Mouse (Mus musculus) mouse embryonic stem cell (cell line): ENCODE data around the gene Rabggta.

ENCODE experiments used
- in situ Hi-C, 2 experiments: fragments of 300-500 bp; cut with MboI; formaldehyde crosslinking; loops; 1 replicate in 1 of 2; 3 replicates in 1 of 2; pipeline ENCODE4 v1.14.3; 2019 to 2020; ENCODE audit warnings: low sequenced_read_pairs in 2 of 2, low pct_unique_long_range_greater_than_20kb in 1 of 2, mixed read lengths in 1 of 2; ENCODE audit not compliant: unreplicated experiment in 1 of 2

The Rabggta gene

GRCm38 (mm10) chr14:55711786-55712185 is 10.3 kb downstream of the Rabggta start:
- in situ Hi-C loops, result no loop called here

DNA sequence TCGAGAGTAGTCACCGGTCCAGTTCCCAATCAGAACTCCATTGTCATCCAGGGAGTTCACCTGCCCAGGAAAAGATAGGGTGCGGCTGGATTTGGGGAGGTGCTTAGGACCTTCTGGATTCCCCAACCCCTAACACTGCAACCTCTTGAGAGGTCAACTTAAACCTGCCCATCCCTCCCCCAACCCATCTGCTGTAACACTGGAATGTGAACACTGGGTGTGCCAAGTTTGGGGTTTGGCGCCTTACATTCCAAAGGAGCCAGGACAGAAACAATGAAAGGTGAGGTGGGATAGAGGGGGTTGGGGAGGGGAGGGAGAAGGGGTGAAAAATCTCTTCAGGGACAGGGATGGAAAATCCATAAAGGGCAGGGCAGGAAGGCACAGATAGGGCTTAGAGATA is 12.6 kb downstream of the Rabggta start:
- in situ Hi-C loops, result no loop called here

GRCm38 (mm10) chr14:55707397-55707796 is 14.7 kb downstream of the Rabggta start:
- in situ Hi-C loops, result no loop called here

DNA sequence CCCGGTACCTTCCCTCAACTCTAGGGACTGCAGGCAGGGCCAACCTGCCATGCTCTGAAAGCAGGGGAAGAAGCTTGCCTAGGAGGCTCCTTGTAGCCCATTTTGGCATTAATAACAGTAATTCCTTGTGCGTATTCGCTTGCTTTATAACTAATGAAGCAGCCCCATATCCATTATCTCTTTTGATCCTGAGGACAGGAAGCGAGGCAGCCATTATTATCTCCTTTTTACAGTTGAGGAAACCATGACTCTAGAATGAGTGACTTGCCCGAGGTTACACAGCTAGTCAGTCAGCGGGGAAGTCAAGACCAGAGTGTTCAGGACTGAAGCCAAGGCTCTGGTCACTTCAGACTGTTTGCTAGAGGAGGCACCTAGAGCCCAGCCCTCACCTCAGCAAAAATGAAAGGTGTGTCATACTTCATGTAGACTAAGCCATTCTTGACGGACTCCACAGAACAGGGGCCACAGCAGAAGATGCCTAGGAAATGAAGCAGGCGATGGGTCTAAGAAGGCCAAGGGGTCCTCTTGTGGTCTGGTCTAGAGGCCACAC is 15.9 kb downstream of the Rabggta start:
- in situ Hi-C loops, result no loop called here

DNA sequence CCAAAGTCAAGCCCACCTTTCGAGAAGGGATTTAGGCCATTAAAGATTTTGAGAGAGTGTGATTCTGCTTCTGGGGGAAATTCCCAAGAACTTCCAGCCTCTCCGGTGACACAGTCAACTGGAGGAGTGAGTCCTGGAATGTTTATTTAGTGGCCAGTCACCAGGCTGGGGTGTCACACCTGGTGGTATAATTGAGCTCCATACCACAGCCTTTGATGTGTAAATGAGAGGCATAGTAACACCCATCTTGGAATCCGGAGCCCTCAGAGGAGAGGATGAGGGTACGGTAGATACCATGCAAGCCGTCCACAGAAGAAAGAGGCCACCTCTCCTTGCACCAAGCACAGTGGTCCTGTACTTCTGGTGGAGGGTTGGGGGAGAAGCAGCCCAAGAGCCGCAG is 19.3 kb downstream of the Rabggta start:
- in situ Hi-C loops, result no loop called here

GRCm38 (mm10) chr14:55701131-55701530 is 20.9 kb downstream of the Rabggta start:
- in situ Hi-C loops, result no loop called here

GRCm38 (mm10) chr14:55697226-55697625 is 24.8 kb downstream of the Rabggta start:
- in situ Hi-C loops, result no loop called here

GRCm38 (mm10) chr14:55689433-55689832 is 32.6 kb downstream of the Rabggta start:
- in situ Hi-C loops, result no loop called here

DNA sequence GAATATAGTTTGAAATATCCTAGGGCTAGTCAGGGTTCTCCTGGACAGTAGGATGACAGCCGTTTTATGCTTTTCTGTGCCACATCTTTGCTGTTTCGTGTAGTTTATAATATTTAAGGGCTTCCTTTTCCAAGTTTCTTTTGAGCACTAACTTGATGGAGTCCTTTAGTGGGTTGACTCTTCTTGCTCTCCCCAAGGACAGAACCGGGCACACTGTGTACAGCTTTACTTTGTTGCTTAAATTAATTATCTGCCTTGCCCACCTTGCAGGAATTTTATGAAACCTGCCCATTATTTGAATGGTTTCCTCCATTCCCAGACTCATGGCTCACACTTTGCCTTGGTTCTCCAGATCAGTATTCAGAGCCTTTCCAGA is 40.0 kb downstream of the Rabggta start:
- in situ Hi-C loops, result loop anchor here (5.0 kb wide), 1 partner anchor 60 kb away; no protein-coding TSS in a partner anchor

DNA sequence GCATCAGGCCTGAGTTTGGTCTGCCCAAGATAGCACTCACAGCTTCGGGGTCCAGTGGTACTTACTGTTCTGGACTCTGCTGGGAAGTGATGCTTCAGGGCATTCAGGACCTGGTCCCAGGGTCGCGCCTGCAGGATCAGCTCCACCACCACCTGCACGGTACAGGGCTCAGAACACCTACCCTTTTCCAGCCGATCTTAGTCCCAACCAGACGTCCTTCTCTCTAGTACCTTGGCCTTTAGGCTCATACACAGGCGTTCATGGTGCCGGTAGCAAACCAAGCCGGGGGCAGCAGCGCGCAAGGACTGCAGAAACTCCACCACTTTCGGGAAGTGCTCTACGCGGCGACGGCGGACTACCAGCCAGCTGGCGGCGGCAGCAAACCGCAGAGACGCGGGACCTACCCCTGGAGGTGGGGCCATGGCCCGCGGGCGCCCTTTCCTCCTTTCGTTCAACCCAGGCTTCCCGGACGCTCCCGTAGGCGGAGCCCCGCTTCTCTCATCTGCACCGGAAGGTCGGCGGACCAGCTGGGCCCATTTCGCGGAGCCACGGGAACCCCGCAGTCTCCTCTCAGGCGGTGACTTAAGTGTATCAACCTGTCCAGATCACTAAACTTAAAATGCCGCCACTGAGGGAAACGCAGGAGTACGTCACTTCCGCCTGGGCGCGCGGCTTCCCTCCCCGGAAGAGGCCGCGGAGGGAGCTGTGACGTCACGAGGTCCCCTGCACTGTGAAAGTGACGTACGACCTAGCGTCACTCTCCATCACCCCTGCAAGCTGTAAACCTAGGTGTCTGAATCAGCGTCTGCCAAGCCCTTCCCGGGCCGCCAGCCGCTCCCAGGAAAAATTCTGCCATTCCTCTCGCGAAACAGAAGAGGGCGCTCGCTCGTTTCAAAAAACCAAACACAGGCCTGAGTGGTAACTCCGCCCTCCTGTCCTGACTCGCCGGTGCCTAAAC is 40.6 kb downstream of the Rabggta start, which contains the start of gene Tinf2:
Tinf2 (minus strand) TSS at position 661 of the 958 bp plus-strand sequence.
- in situ Hi-C loops, result loop anchor here (5.0 kb wide), 1 partner anchor 61 kb away; no protein-coding TSS in a partner anchor

GRCm38 (mm10) chr14:55677615-55678014 is 44.4 kb downstream of the Rabggta start:
- in situ Hi-C loops, result no loop called here

DNA sequence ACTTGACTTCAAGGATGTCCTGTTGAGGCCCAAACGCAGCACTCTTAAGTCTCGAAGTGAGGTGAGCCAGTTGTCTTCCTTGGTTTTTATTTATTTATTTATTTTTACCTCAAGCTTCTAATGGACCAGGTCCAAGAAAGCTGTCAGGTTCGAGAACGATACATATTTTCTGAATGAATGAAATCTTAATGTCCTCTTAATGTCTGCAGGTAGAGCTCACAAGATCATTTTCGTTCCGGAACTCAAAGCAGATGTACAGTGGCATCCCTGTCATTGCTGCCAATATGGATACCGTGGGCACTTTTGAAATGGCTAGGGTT is 49.4 kb downstream of the Rabggta start:
- in situ Hi-C loops, result no loop called here

DNA sequence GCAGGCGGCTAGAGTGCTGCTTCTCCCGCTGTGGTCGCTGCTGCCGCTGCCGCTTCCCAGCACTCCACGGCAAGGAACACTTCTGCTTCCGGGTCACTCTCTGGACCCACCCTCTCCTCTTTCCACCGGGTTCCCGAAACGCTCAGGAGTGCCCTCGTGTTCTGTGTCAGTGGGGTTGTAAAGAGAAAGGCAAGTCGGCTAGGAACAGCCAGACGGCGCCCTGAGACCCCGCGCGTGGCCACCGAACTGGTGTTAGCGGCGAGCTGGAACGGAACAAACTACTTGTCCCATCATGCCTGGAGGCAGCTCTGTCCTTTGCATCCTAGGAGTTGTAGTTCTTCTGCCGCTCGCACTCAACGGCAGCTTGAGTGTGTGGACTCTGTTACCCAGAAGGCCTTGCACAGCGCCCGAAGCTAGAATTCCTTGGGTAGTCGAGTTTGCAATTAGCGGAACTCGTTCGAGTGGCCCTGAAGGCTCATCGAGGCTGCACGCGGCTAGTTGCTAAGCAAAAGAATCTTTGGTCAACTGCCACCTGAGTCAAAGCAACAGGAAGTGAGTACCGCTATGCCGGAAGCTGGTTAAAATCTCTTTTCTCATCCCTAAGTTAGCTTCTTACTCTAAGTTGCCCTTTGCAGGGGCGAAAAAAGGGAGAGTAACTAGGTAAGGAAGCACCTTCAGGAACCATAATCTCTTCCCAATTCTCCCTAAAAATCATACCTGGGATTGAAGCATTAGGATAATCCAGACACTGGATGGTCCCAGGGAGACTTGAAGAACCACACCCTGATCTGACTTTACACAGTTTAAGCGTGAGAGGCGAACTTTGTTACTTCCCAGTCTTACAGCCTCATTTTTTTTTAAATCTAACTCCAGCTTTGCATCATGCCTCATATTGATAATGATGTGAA is 50.0 kb downstream of the Rabggta start, which contains the start of the genes Gmpr2 and Nedd8:
Gmpr2 (plus strand) TSS at position 109 of the 908 bp plus-strand sequence.
Nedd8 (minus strand) TSS at position 292 of the 908 bp plus-strand sequence.
- in situ Hi-C loops, result no loop called here

- in situ Hi-C loops, result no loop called here
Measured at GRCm38 (mm10) chr14:55671486-55671832, 50.6 kb downstream of the Rabggta start.
